Mouse (Mus musculus) colon, adult 2 months (tissue): ENCODE measurements around the gene Rfx1. TPM values are rescaled to one million over a fixed set of nuclear protein-coding genes. Genes with fewer than 3 reads are reported as not detected.

Experiments
- polyA plus RNA-seq: library from polyadenylated mRNA; depleted of rRNA; stranded (reverse); fragments of >200 nt; gene quantifications from 2 replicates; pipeline ENCODE4 v1.2.3, GENCODE M21; 2012; rRNA removed

Rfx1 gene
- polyA plus RNA-seq = 36.9 and 44.9 TPM in 2 replicates

DNA sequence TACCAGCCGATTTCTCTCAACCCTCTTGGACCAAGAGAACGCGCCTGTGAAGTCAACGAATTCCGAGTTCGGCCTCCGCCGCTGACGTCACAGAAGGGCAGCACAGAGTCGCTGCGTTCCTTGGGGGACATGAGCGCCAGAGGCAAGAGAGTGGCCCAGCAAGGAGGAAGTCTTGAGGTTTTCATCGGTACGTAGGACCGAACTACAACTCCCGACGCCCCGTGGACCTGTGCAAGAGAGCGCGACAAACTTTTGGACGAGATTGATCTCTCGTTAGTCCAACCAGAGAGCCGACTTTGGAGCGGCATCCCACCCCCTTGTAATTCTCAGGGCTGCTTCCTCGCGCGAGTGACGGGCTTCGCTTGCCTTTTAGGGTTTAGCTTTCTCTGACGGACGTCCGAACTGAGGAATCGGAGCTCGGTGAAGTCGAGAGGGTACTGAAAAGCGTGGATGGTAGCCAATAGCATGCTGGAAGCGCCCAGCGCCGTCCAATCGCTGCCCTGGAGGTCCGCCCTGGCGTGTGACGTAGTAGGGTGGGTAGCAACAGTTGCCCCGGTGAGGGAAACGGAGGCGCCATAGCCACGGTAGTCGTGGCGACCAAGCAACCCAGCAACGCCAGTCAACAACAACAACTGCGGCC is at the start of gene Rfx1:
Gene Rfx1 (plus strand): TSS at position 544 of the 640 bp plus-strand sequence.

GRCm38 (mm10) chr8:84021096-84021495 is 45.5 kb upstream of the Rfx1 start, which contains the start of gene Palm3:
Gene Palm3 (plus strand): TSS chr8:84021471.

DNA sequence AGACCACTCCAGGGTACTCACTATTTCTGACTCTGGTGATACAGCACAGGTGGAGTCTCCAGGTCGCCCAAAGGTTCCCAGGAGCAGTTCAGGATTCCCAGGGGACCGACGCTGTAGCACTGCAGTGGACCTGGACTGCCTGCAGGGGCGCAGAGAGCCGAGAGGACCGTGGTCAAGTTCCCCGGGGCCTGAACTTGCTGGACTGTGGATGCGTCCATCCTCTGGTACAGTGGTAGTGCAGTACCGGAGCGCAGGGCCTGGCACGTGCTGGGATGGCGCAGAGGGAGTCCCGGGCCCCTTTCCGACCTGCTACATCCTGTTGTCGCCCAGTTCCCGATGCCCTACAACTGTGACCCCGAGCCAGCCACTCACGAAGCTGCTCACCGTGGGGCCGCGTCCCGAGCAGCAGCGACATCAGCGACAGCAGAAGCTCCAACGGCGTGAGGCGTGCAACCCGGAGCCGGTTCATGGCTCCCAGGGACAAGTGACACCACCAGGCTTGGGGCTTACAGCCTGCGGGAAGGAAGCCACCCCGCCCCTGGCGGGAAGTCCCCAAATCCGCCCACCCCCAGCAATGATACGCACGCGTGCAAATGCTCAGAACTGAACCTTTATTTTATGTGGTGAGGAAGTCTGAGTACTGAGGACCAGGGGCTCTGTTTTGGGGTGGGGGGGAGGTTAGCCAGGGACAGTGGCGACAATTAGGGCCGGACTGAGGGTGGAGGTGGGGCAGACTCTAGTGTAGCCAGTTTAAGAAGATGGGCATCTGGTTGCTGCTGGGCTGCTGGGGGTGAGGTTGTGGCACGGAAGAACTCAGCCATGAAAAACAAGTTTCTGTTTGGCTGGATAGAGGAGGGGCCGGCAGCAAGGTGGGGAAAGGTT is 24.3 kb upstream of the Rfx1 start, which contains the start of gene Il27ra:
Gene Il27ra (minus strand): TSS at position 524 of the 882 bp plus-strand sequence.

DNA sequence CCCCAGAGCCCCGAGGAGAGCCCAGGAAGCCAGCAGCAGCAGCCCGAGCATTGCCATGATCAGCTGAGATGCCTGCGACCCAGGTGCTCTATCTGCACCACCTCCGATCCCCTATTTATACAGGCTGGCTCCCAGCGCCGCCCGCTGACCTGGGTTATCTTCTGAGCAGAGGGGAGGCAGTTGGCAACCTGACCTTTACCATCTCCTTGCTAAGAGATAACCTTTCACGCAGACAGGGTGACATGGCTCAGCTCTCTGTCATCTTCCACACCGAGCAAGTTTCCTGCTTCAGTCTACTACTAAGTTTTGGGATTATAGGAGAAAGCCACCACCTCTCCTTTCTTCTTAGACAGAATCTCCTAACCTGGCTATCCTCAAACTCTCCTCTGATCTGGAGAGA is 21.7 kb upstream of the Rfx1 start, which contains the start of gene Rln3:
Gene Rln3 (minus strand): TSS at position 101 of the 400 bp plus-strand sequence.

GRCm38 (mm10) chr8:84065037-84065436 is 1.6 kb upstream of the Rfx1 start, which contains the start of gene Gm10643:
Gene Gm10643 (minus strand): TSS chr8:84065137.

DNA sequence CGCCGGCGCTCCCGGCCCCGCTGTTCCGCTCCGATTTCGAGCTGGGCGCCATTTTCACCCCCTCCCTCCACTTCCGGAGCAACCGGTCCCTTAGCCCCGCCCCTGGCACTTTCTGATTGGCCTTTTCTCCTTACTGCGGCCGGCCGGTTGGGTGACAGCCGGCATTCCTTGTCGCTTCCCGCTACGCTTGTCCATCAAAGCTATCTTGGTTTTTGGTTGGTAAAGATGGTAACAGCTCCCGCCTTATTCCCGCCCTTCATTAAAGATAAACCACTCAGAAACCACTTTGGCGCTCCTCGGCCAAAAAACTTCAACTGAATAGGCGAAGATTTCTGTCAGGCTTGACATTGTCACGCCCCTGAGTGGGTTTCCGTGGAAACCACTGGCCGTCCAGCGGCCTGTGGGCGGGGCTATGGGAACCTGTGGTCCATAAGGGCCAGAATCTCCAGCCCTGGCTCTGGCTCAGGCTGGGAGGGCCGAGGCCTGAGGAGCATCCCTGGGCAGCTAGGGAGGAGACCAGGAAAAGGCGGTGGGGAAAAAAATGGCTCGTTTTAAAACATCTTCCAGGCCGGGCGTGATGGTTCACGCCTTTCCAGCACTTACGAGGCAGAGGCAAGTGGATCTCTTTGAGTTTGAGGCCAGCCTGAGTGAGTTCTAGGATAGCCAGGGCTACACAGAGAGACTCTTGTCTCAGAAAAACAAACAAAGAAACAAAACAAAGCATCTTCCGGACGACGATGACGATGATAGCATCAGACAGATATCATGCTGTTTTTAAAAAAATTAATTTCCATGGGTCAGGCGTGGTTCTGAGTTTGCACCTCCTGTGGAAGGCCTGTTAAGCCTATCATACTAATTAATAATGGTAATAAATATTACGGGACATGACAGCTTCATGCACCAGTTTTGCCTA is 38.3 kb downstream of the Rfx1 start, which contains the start of gene Dcaf15:
Gene Dcaf15 (minus strand): TSS at position 72 of the 913 bp plus-strand sequence.

GRCm38 (mm10) chr8:84125656-84126055 is 59.0 kb downstream of the Rfx1 start, which contains the start of gene Podnl1:
Gene Podnl1 (plus strand): TSS chr8:84125989.

Other genes with a start within 250 kb of the Rfx1 start
- gene Adgrl1, start 166.7 kb upstream of the Rfx1 start, polyA plus RNA-seq = 37.4 and 40.7 TPM in 2 replicates
- gene Gm10644, start 111.6 kb upstream of the Rfx1 start, polyA plus RNA-seq = 0.50 and 0.92 TPM in 2 replicates
- gene Asf1b, start 111.3 kb upstream of the Rfx1 start, polyA plus RNA-seq = 23.6 and 30.4 TPM in 2 replicates
- gene Prkaca, start 93.8 kb upstream of the Rfx1 start, polyA plus RNA-seq = 58.4 and 58.7 TPM in 2 replicates
- gene Samd1, start 69.2 kb upstream of the Rfx1 start, polyA plus RNA-seq = 40.8 and 46.4 TPM in 2 replicates
- gene 1700067K01Rik, start 65.3 kb upstream of the Rfx1 start, polyA plus RNA-seq = 0.08 and 0.22 TPM in 2 replicates
- gene 2210011C24Rik, start 54.7 kb upstream of the Rfx1 start, polyA plus RNA-seq = 19.5 and 23.1 TPM in 2 replicates
- 0.09 TPM in 1 of 2 replicates, not detected in the other for gene Palm3, start 45.4 kb upstream of the Rfx1 start, polyA plus RNA-seq
- gene Il27ra, start 24.2 kb upstream of the Rfx1 start, polyA plus RNA-seq = 2.8 and 3.3 TPM in 2 replicates
- gene Rln3, start 21.8 kb upstream of the Rfx1 start, polyA plus RNA-seq = 0.50 TPM in 1 of 2 replicates, not detected in the other
- 0.44 and 0.49 TPM in 2 replicates for gene Gm10643, start 1.7 kb upstream of the Rfx1 start, polyA plus RNA-seq
- gene Dcaf15, start 37.9 kb downstream of the Rfx1 start, polyA plus RNA-seq = 69.0 and 79.6 TPM in 2 replicates
- 2.7 and 3.7 TPM in 2 replicates for gene Podnl1, start 59.2 kb downstream of the Rfx1 start, polyA plus RNA-seq
- 52.7 and 53.1 TPM in 2 replicates for gene Cc2d1a, start 81.1 kb downstream of the Rfx1 start, polyA plus RNA-seq
- gene 4930432K21Rik, start 81.2 kb downstream of the Rfx1 start, polyA plus RNA-seq = 0.84 and 0.97 TPM in 2 replicates
- 0.19 and 0.41 TPM in 2 replicates for gene Nanos3, start 118.4 kb downstream of the Rfx1 start, polyA plus RNA-seq
- 18.7 and 20.1 TPM in 2 replicates for gene Zswim4, start 170.2 kb downstream of the Rfx1 start, polyA plus RNA-seq
- gene D8Ertd738e, start 182.9 kb downstream of the Rfx1 start, polyA plus RNA-seq = 94.9 and 130 TPM in 2 replicates
- gene Mri1, start 190.5 kb downstream of the Rfx1 start, polyA plus RNA-seq = 72.4 and 103 TPM in 2 replicates
- 22.7 and 47.4 TPM in 2 replicates for gene Ccdc130, start 203.5 kb downstream of the Rfx1 start, polyA plus RNA-seq